Mouse (Mus musculus): ENCODE results near the gene Sh3bgrl. TPM values are rescaled to one million over a fixed set of nuclear protein-coding genes. Genes with fewer than 3 reads are reported as not detected.

The Sh3bgrl gene
- polyA plus RNA-seq (2012; rRNA removed; ENCODE audit: low replicate concordance): 30.9 and 49.5 TPM in 2 replicates

GRCm38 (mm10) chrX:109095245-109096242 lies at the start of gene Sh3bgrl:
Sh3bgrl (plus strand) TSS chrX:109095365.

GRCm38 (mm10) chrX:109196468-109196867 lies 101.3 kb downstream of the Sh3bgrl start, which contains the start of gene Gm6377:
Gm6377 (plus strand) TSS chrX:109196756.

Other genes with a start within 250 kb of the Sh3bgrl start
- gene Hmgn5, start 82.0 kb upstream of the Sh3bgrl start, polyA plus RNA-seq (2012; rRNA removed; ENCODE audit: low replicate concordance): 0.83 and 1.0 TPM in 2 replicates
- 0.10 TPM in 1 of 2 replicates, not detected in the other for gene Gm6377, start 101.4 kb downstream of the Sh3bgrl start, polyA plus RNA-seq (2012; rRNA removed; ENCODE audit: low replicate concordance)

Measured in subcutaneous adipose tissue, adult 2 months (tissue).